1 mouse cellular context compared by ENCODE assay signal in genomic region chr15:77955440-77956403, GRCm38 (mm10).
TF ChIP-seq lines count a peak whose summit lies in the region.

No protein-coding gene starts in this region.

TF ChIP-seq in MEL, 35 proteins besides CTCF, POLR2A, EP300 and RAD21 (continued from another document):
- no peak for TF ChIP-seq NRF1 (IDR thresholded peaks at IDR 0.05; ENCODE audit: insufficient read depth, low read depth, low read length, poor library complexity, severe bottlenecking)
